Comparison of ENCODE assay signal across 13 mouse cellular contexts in the genomic region with DNA sequence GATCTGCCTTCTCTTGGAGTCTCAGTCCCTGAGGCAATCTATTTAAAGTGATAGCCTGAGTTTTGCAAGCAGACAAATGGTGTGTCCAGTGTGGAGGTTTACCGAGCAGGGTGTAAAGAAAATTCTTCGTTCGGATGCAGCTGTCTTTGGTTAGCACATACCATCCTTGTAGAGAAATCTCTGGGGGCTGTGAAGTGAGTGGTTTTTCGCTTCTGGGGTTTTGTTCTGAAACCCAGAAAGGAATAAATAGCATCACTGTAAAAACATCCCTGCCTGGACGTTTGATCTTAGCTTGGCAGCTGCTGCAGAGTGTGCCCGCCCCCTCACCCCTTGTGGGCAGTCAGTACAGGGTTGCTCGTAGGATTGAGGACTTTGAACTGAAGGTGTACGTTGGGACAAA. TPM values are rescaled to one million over a fixed set of nuclear protein-coding genes. Genes with fewer than 3 reads are reported as not detected.
DNase-seq lines count a peak whose midpoint lies in the region; ATAC-seq and TF ChIP-seq lines count a peak whose summit lies in the region.
"Had no signal": no experiment of that assay in that cellular context is flagged by ENCODE, and none has a peak within 500 bp of the region (broad histone marks: within the 10 kb centered on the region; RNA-seq: fewer than 3 reads in every experiment).

No protein-coding gene starts in this region.

- H3K4me1 ChIP-seq in kidney, adult 2 months (ENCODE audit: control insufficient read depth, insufficient read depth, low read length): 0 out of 2 replicates have a peak, but pooled peaks cover 4% of the 10 kb centered on the region
- H3K4me1 ChIP-seq: hindbrain, embryonic 15.5 days had no signal

- H3K4me3 ChIP-seq in kidney, adult 2 months (ENCODE audit: insufficient read depth, low read depth, low read length): no peak overlapping the region
- H3K4me3 ChIP-seq: hindbrain, embryonic 15.5 days; liver, embryonic 15.5 days; midbrain, embryonic 12.5 days had no signal

- 55% methylated on average over 8 of the region's 8 CpGs for whole genome bisulfite sequencing in kidney, adult 2 months

- no peaks in the 10 kb centered on the region for H3K36me3 ChIP-seq in kidney, adult 2 months (ENCODE audit: control insufficient read depth, insufficient read depth, low read length)
- H3K36me3 ChIP-seq: hindbrain, embryonic 15.5 days; liver, embryonic 15.5 days; midbrain, embryonic 12.5 days had no signal

- no peak for TF ChIP-seq POLR2A in kidney, adult 2 months (IDR thresholded peaks at IDR 0.05; ENCODE audit: low read depth, low read length)

- TF ChIP-seq CTCF in kidney, adult 2 months (conservative IDR thresholded peaks at IDR 0.05; ENCODE audit: insufficient read depth, insufficient read length, low read depth, low read length): no peak

- H3K27me3 ChIP-seq in kidney, adult 2 months (replicated peaks; ENCODE audit: control insufficient read depth, insufficient read depth, low read length): no peaks in the 10 kb centered on the region
- H3K27me3 ChIP-seq: hindbrain, embryonic 15.5 days; liver, embryonic 15.5 days had no signal

- H3K27ac ChIP-seq in kidney, adult 2 months (ENCODE audit: insufficient read depth, low read depth, low read length): no peak overlapping the region
- H3K27ac ChIP-seq: hindbrain, embryonic 15.5 days; kidney, postnatal 0 days; liver, embryonic 15.5 days; midbrain, embryonic 12.5 days had no signal

- peak; percentile 27; the same call in 1 of the 2 replicates for ATAC-seq in neutrophil, adult 5-6 weeks (ENCODE audit: extremely low read depth, insufficient number of reproducible peaks, low FRiP score, poor library complexity, severe bottlenecking)
- ATAC-seq in megakaryocyte-erythroid progenitor cell, adult 5-6 weeks (replicated peaks; ENCODE audit: low FRiP score, low TSS enrichment, poor library complexity, severe bottlenecking): no peak

- DNase-seq in kidney, adult 2 months: peak; percentile 28
- DNase-seq in kidney, postnatal 25 days: no peak
- DNase-seq in CD4-positive helper T cell, adult 2 months (ENCODE audit: low read depth, low spot score): peak; percentile 37
- peak; percentile 51 for DNase-seq in brain, adult 2 months (ENCODE audit: low read depth, low spot score)
- DNase-seq in MN1 (ENCODE audit: low spot score): no peak
- DNase-seq in layer of hippocampus, adult 11-12 months (ENCODE audit: low spot score): no peak
- DNase-seq: adrenal gland, adult 2 months had no signal

RNA-seq across cellular contexts. Expression of a gene that starts 39.2 kb away (rescaled TPM):
- 13.8 and 17.6 TPM in 2 replicates for polyA plus RNA-seq in kidney, adult 2 months (2012; rRNA removed)
- 81.4 and 83.2 TPM in 2 replicates for total RNA-seq in neutrophil, adult 5-6 weeks (2017)
- total RNA-seq in megakaryocyte-erythroid progenitor cell, adult 5-6 weeks (2014; fragmentation: Nextera tagmentation): 16.0 and 18.4 TPM in 2 replicates
- 11.0 and 13.8 TPM in 2 replicates for total RNA-seq in megakaryocyte-erythroid progenitor cell, adult 5-6 weeks (2017)

Comparison
In these comparisons a context has a peak if more than half of its experiments do, and no peak if none do; other contexts are left out.
1. DNase-seq: peak in kidney, adult 2 months (single experiment), CD4-positive helper T cell, adult 2 months (single experiment) and brain, adult 2 months (single experiment); none in kidney, postnatal 25 days (0 of 2), MN1 (single experiment) and layer of hippocampus, adult 11-12 months (single experiment).